Mouse (Mus musculus): Measurements from ENCODE around the gene Dzip1. TPM values are rescaled to one million over a fixed set of nuclear protein-coding genes. Genes with fewer than 3 reads are reported as not detected.

Gene Dzip1
- total RNA-seq, 2 experiments from 2014 or later: 85.6 to 99.0 TPM

- intact Hi-C loops (cut with DNase I): no loop called here
- DNase-seq (ENCODE audit: low spot score in 2 of 2): no peak
Observed at GRCm38 (mm10) chr14:118850011-118850695, 75.1 kb downstream of the Dzip1 start.

GRCm38 (mm10) chr14:118848171-118848570 lies 77.1 kb downstream of the Dzip1 start:
- DNase-seq (ENCODE audit: low spot score in 2 of 2): no peak
- intact Hi-C loops (cut with DNase I): no loop called here

- intact Hi-C loops (cut with DNase I): no loop called here
- DNase-seq (ENCODE audit: low spot score in 2 of 2): no peak
Observed at GRCm38 (mm10) chr14:118846834-118847233, 78.4 kb downstream of the Dzip1 start.

- no peak for DNase-seq (ENCODE audit: low spot score in 2 of 2)
- intact Hi-C loops (cut with DNase I): no loop called here
Observed at GRCm38 (mm10) chr14:118842353-118842752, 82.9 kb downstream of the Dzip1 start.

GRCm38 (mm10) chr14:118840027-118840426 lies 85.2 kb downstream of the Dzip1 start:
- intact Hi-C loops (cut with DNase I): no loop called here
- no peak for DNase-seq (ENCODE audit: low spot score in 2 of 2)

- no peak for DNase-seq (ENCODE audit: low spot score in 2 of 2)
- intact Hi-C loops (cut with DNase I): no loop called here
Observed at GRCm38 (mm10) chr14:118839416-118839815, 85.8 kb downstream of the Dzip1 start.

- no peak for DNase-seq (ENCODE audit: low spot score in 2 of 2)
- intact Hi-C loops (cut with DNase I): no loop called here
Observed at GRCm38 (mm10) chr14:118838556-118839120, 86.6 kb downstream of the Dzip1 start.

GRCm38 (mm10) chr14:118836754-118837153 lies 88.5 kb downstream of the Dzip1 start:
- intact Hi-C loops (cut with DNase I): no loop called here
- no peak for DNase-seq (ENCODE audit: low spot score in 2 of 2)

GRCm38 (mm10) chr14:118836145-118836544 lies 89.1 kb downstream of the Dzip1 start:
- DNase-seq (ENCODE audit: low spot score in 2 of 2): no peak
- intact Hi-C loops (cut with DNase I): no loop called here

- no peak for DNase-seq (ENCODE audit: low spot score in 2 of 2)
- intact Hi-C loops (cut with DNase I): no loop called here
Observed at GRCm38 (mm10) chr14:118834313-118834712, 90.9 kb downstream of the Dzip1 start.

GRCm38 (mm10) chr14:118833241-118833640 lies 92.0 kb downstream of the Dzip1 start:
- intact Hi-C loops (cut with DNase I): no loop called here
- DNase-seq (ENCODE audit: low spot score in 2 of 2): no peak

- no peak for DNase-seq (ENCODE audit: low spot score in 2 of 2)
- intact Hi-C loops (cut with DNase I): no loop called here
Observed at GRCm38 (mm10) chr14:118831597-118831996, 93.7 kb downstream of the Dzip1 start.

GRCm38 (mm10) chr14:118829331-118830095 lies 95.7 kb downstream of the Dzip1 start:
- intact Hi-C loops (cut with DNase I): loop anchor here (2.0 kb wide), 1 partner anchor 61 kb away; no protein-coding TSS in a partner anchor
- DNase-seq (ENCODE audit: low spot score in 2 of 2): peak in 1 of 2 experiments; percentile 84

- intact Hi-C loops (cut with DNase I): no loop called here
- DNase-seq (ENCODE audit: low spot score in 2 of 2): no peak
Observed at GRCm38 (mm10) chr14:118827283-118827904, 97.9 kb downstream of the Dzip1 start.

GRCm38 (mm10) chr14:118826346-118826745 lies 98.9 kb downstream of the Dzip1 start:
- no peak for DNase-seq (ENCODE audit: low spot score in 2 of 2)
- intact Hi-C loops (cut with DNase I): no loop called here

Other genes with a start within 250 kb of the Dzip1 start
- 10 to 100 TPM in 1 of 2 experiments, 1 to 10 TPM in 1; 7.5 to 10.2 TPM for gene Abcc4, start 219.2 kb downstream of the Dzip1 start, total RNA-seq (2021)
- gene Cldn10, start 137.6 kb downstream of the Dzip1 start, total RNA-seq (2021): 10 to 100 TPM; 28.4 to 30.2 TPM
- gene Dnajc3, start 12.5 kb upstream of the Dzip1 start, total RNA-seq (2021): 10 to 100 TPM; 39.5 to 41.3 TPM
- 10 to 100 TPM; 22.4 to 33.3 TPM for gene Uggt2, start 174.0 kb upstream of the Dzip1 start, total RNA-seq (2021)
- 10 to 100 TPM; 72.5 to 72.6 TPM for gene Hs6st3, start 212.9 kb upstream of the Dzip1 start, total RNA-seq (2021)